Mouse (Mus musculus) lung, embryonic 16.5 days (tissue): ENCODE results near the gene Adgrg1. TPM values are rescaled to one million over a fixed set of nuclear protein-coding genes. Genes with fewer than 3 reads are reported as not detected.
"Not testable (repeated sequence)": the region's sequence is repeated elsewhere in the genome, so short reads cannot be mapped to it uniquely, and the experiment has no call there.

Experiments used
- ATAC-seq: fragments of 200-750 bp; cut with Nextera tagmentation; 2 replicates; pipeline ENCODE4 v1.8.0; 2017; ENCODE audit warnings: low read depth, mild to moderate bottlenecking, moderate library complexity
- H3K27ac ChIP-seq: fragments of 300-500 bp; sonication (generic); 2 replicates; pipeline ENCODE4 v1.5.1; 2014; ENCODE audit warnings: mild to moderate bottlenecking, control low read depth, low read length
- H3K27me3 ChIP-seq: fragments of 300-500 bp; sonication (generic); 2 replicates; pipeline ENCODE4 v1.6.1; 2014; ENCODE audit warnings: low read depth, low read length, mixed read lengths; ENCODE audit not compliant: control insufficient read depth, insufficient read depth
- H3K36me3 ChIP-seq: fragments of 300-500 bp; sonication (generic); 2 replicates; pipeline ENCODE4 v1.6.1; 2014; ENCODE audit warnings: low read length; ENCODE audit not compliant: control insufficient read depth, insufficient read depth
- H3K4me1 ChIP-seq: fragments of 300-500 bp; sonication (generic); replicated peaks from 2 replicates; pipeline ENCODE4 v1.6.1; 2014; ENCODE audit warnings: low read length, mixed read lengths; ENCODE audit not compliant: control insufficient read depth, insufficient read depth
- H3K4me2 ChIP-seq: fragments of 300-500 bp; sonication (generic); 2 replicates; pipeline ENCODE4 v1.6.1; 2014; ENCODE audit warnings: low read depth, low read length, control low read depth
- H3K4me3 ChIP-seq: fragments of 300-500 bp; sonication (generic); 2 replicates; pipeline ENCODE4 v1.5.1; 2014; ENCODE audit warnings: mild to moderate bottlenecking, low read length, control low read depth
- H3K9ac ChIP-seq: fragments of 300-500 bp; sonication (generic); 2 replicates; pipeline ENCODE4 v1.6.1; 2014; ENCODE audit warnings: low read length, control low read depth
- H3K9me3 ChIP-seq: fragments of 300-500 bp; sonication (generic); 2 replicates; pipeline ENCODE4 v1.6.1; 2016; ENCODE audit warnings: low read length; ENCODE audit not compliant: control insufficient read depth
- WGBS: fragments of 180-500 bp; shearing (Covaris S2); extraction: QIAGEN DNeasy Blood & Tissue Kit; methylation state at CpG from one replicate; pipeline ENCODE4 v1.1.7; 2014; 5-methylcytosine and 5-hydroxymethylcytosine counted together
- polyA plus RNA-seq: library from polyadenylated mRNA; unstranded; fragments of >200 nt; fragmentation: Nextera tagmentation; extraction: Ambion mirVana; gene quantifications from 2 replicates; pipeline ENCODE4 v1.2.1, GENCODE M21; 2015

Gene Adgrg1
- polyA plus RNA-seq, 1 experiment from 2014 or later, result 42.9 TPM

GRCm38 (mm10) chr8:95025421-95025820 is 50.9 kb downstream of the Adgrg1 start:
- no peak for ATAC-seq
- H3K4me3 ChIP-seq, result no peak overlapping the region
- no peak overlapping the region for H3K4me2 ChIP-seq
- no peaks in the 10 kb centered on the region; the same call in 1 of the 2 replicates for H3K4me1 ChIP-seq
- no peaks in the 10 kb centered on the region for H3K36me3 ChIP-seq
- WGBS, result 67% methylated on average over 2 of the region's 2 CpGs
- H3K27me3 ChIP-seq, result no peaks in the 10 kb centered on the region
- no peak overlapping the region for H3K9ac ChIP-seq
- H3K27ac ChIP-seq, result no peak overlapping the region
- no peaks in the 10 kb centered on the region for H3K9me3 ChIP-seq

GRCm38 (mm10) chr8:95028391-95028790 is 53.8 kb downstream of the Adgrg1 start:
- H3K4me2 ChIP-seq, ATAC-seq, H3K4me3 ChIP-seq, H3K4me1 ChIP-seq, H3K27me3 ChIP-seq, H3K27ac ChIP-seq, H3K36me3 ChIP-seq, H3K9ac ChIP-seq, H3K9me3 ChIP-seq: not testable (repeated sequence)
- WGBS, result 39% methylated on average over 7 of the region's 7 CpGs

GRCm38 (mm10) chr8:95037106-95037925 is 62.8 kb downstream of the Adgrg1 start:
- Histone ChIP-seq H3K9me3 (no peaks in the 10 kb centered on the region), H3K27me3 (no peaks in the 10 kb centered on the region), H3K4me2 (no peak overlapping the region), H3K27ac (peak overlapping the region; percentile 32), H3K4me1 (peaks cover 6% of the 10 kb centered on the region; the same call in 1 of the 2 replicates), H3K9ac (no peak overlapping the region), H3K36me3 (no peaks in the 10 kb centered on the region), H3K4me3 (no peak overlapping the region)
- WGBS, result 42% methylated on average over 7 of the region's 7 CpGs
- ATAC-seq, result peak; percentile 91

GRCm38 (mm10) chr8:95041883-95042784 is 67.6 kb downstream of the Adgrg1 start:
- Histone ChIP-seq H3K27me3 (no peaks in the 10 kb centered on the region), H3K36me3 (no peaks in the 10 kb centered on the region), H3K9ac (no peak overlapping the region), H3K9me3 (no peaks in the 10 kb centered on the region), H3K27ac (peak overlapping the region; percentile 76), H3K4me2 (0 out of 2 replicates have a peak overlapping the region, but pooled peaks have one; percentile 16), H3K4me1 (peaks cover 1% of the 10 kb centered on the region), H3K4me3 (no peak overlapping the region)
- peak; percentile 79 for ATAC-seq
- WGBS, result 40% methylated on average over 6 of the region's 6 CpGs

- Histone ChIP-seq H3K27ac (no peak overlapping the region), H3K4me3 (no peak overlapping the region), H3K36me3 (no peaks in the 10 kb centered on the region), H3K27me3 (no peaks in the 10 kb centered on the region), H3K4me1 (no peaks in the 10 kb centered on the region; the same call in none of the 2 replicates), H3K9ac (no peak overlapping the region), H3K9me3 (no peaks in the 10 kb centered on the region), H3K4me2 (no peak overlapping the region)
- 45% methylated on average over 4 of the region's 4 CpGs for WGBS
- ATAC-seq, result no peak
Measured at GRCm38 (mm10) chr8:95044811-95045210, 70.3 kb downstream of the Adgrg1 start.

- Histone ChIP-seq H3K4me1 (no peaks in the 10 kb centered on the region; the same call in none of the 2 replicates), H3K4me2 (no peak overlapping the region), H3K36me3 (no peaks in the 10 kb centered on the region), H3K9me3 (no peaks in the 10 kb centered on the region), H3K27ac (no peak overlapping the region), H3K27me3 (no peaks in the 10 kb centered on the region), H3K4me3 (no peak overlapping the region), H3K9ac (no peak overlapping the region)
- no peak for ATAC-seq
- WGBS, result 68% methylated on average over 3 of the region's 3 CpGs
Measured at GRCm38 (mm10) chr8:95046982-95047381, 72.4 kb downstream of the Adgrg1 start.

- Histone ChIP-seq H3K4me1 (no peaks in the 10 kb centered on the region; the same call in 1 of the 2 replicates), H3K9me3 (no peaks in the 10 kb centered on the region), H3K4me2 (no peak overlapping the region), H3K27ac (no peak overlapping the region), H3K36me3 (no peaks in the 10 kb centered on the region), H3K27me3 (no peaks in the 10 kb centered on the region), H3K4me3 (no peak overlapping the region), H3K9ac (no peak overlapping the region)
- WGBS, result 54% methylated on average over 6 of the region's 6 CpGs
- no peak for ATAC-seq
Measured at GRCm38 (mm10) chr8:95047884-95048680, 73.5 kb downstream of the Adgrg1 start.

- Histone ChIP-seq H3K9ac (no peak overlapping the region), H3K9me3 (no peaks in the 10 kb centered on the region), H3K4me1 (no peaks in the 10 kb centered on the region), H3K4me2 (no peak overlapping the region), H3K4me3 (no peak overlapping the region), H3K27me3 (no peaks in the 10 kb centered on the region), H3K27ac (no peak overlapping the region), H3K36me3 (no peaks in the 10 kb centered on the region)
- ATAC-seq, result no peak
- 65% methylated on average over 2 of the region's 2 CpGs for WGBS
Measured at GRCm38 (mm10) chr8:95049636-95050035, 75.1 kb downstream of the Adgrg1 start.
